Mouse (Mus musculus) embryonic facial prominence, embryonic 10.5 days (tissue): ENCODE results near the gene Fntb. TPM values are rescaled to one million over a fixed set of nuclear protein-coding genes. Genes with fewer than 3 reads are reported as not detected.
A peak's percentile ranks its signal among the peaks of the same experiment; 100 is the strongest.
"Not testable (repeated sequence)": the region's sequence is repeated elsewhere in the genome, so short reads cannot be mapped to it uniquely, and the experiment has no call there.

Experiments
- DNase-seq: peaks from one replicate; pipeline ENCODE4 v3.0.0-alpha.2; 2017; ENCODE audit warnings: low spot score
- H3K27ac ChIP-seq: fragments of 300-500 bp; sonication (generic); replicated peaks from 2 replicates; pipeline ENCODE4 v1.5.1; 2016; ENCODE audit warnings: mild to moderate bottlenecking
- H3K27me3 ChIP-seq: fragments of 300-500 bp; sonication (generic); replicated peaks from 2 replicates; pipeline ENCODE4 v1.6.1; 2016; ENCODE audit warnings: low read depth, mild to moderate bottlenecking; ENCODE audit not compliant: poor library complexity, severe bottlenecking
- H3K36me3 ChIP-seq: fragments of 300-500 bp; sonication (generic); replicated peaks from 2 replicates; pipeline ENCODE4 v1.6.1; 2016; ENCODE audit warnings: mild to moderate bottlenecking, moderate library complexity
- H3K4me1 ChIP-seq: fragments of 300-500 bp; sonication (generic); 2 replicates; pipeline ENCODE4 v1.6.1; 2016
- H3K4me3 ChIP-seq: fragments of 300-500 bp; sonication (generic); 2 replicates; pipeline ENCODE4 v1.5.1; 2016; ENCODE audit warnings: mild to moderate bottlenecking, moderate library complexity
- H3K9me3 ChIP-seq: fragments of 300-500 bp; sonication (generic); 2 replicates; pipeline ENCODE4 v1.6.1; 2016; ENCODE audit warnings: mild to moderate bottlenecking
- WGBS: fragments of 180-500 bp; shearing (Covaris S2); methylation state at CpG from one replicate; pipeline ENCODE4 v1.1.7; 2016; 5-methylcytosine and 5-hydroxymethylcytosine counted together
- polyA plus RNA-seq: library from polyadenylated mRNA; unstranded; fragments of >200 nt; fragmentation: Nextera tagmentation; extraction: Ambion mirVana; gene quantifications from 2 replicates; pipeline ENCODE4 v1.2.1, GENCODE M21; 2016

Fntb gene
- polyA plus RNA-seq, 1 experiment from 2014 or later: 50.4 TPM

- H3K4me3 ChIP-seq: no peak overlapping the region
- no peaks in the 10 kb centered on the region for H3K27me3 ChIP-seq
- 81% methylated on average over 1 of the region's 1 CpGs for WGBS
- no peaks in the 10 kb centered on the region for H3K36me3 ChIP-seq
- DNase-seq: peak; percentile 30
- H3K9me3 ChIP-seq: no peaks in the 10 kb centered on the region
- H3K4me1 ChIP-seq: peaks cover 14% of the 10 kb centered on the region
- H3K27ac ChIP-seq: peak overlapping the region; percentile 59; the same call in 1 of the 2 replicates
Measured at GRCm38 (mm10) chr12:76853378-76854142, 88.2 kb downstream of the Fntb start.

GRCm38 (mm10) chr12:76857087-76857486 lies 91.7 kb downstream of the Fntb start:
- Histone ChIP-seq H3K27ac (no peak overlapping the region), H3K4me1 (peaks cover 14% of the 10 kb centered on the region), H3K36me3 (no peaks in the 10 kb centered on the region; the same call in 1 of the 2 replicates), H3K9me3 (no peaks in the 10 kb centered on the region), H3K27me3 (no peaks in the 10 kb centered on the region), H3K4me3 (no peak overlapping the region)
- WGBS: 91% methylated on average over 10 of the region's 10 CpGs
- DNase-seq: no peak

GRCm38 (mm10) chr12:76858788-76859187 lies 93.4 kb downstream of the Fntb start:
- H3K27ac ChIP-seq, H3K4me3 ChIP-seq, H3K9me3 ChIP-seq, H3K27me3 ChIP-seq, H3K4me1 ChIP-seq, DNase-seq: not testable (repeated sequence)
- 85% methylated on average over 6 of the region's 6 CpGs for WGBS
- H3K36me3 ChIP-seq: peaks cover 15% of the 10 kb centered on the region

GRCm38 (mm10) chr12:76863651-76864050 lies 98.3 kb downstream of the Fntb start:
- Histone ChIP-seq H3K4me1 (peaks cover 25% of the 10 kb centered on the region; the same call in 1 of the 2 replicates), H3K27me3 (no peaks in the 10 kb centered on the region), H3K27ac (no peak overlapping the region), H3K4me3 (no peak overlapping the region), H3K36me3 (peaks cover 16% of the 10 kb centered on the region), H3K9me3 (no peaks in the 10 kb centered on the region)
- DNase-seq: no peak
- 80% methylated on average over 11 of the region's 11 CpGs for WGBS

GRCm38 (mm10) chr12:76865266-76865665 lies 99.9 kb downstream of the Fntb start:
- Histone ChIP-seq H3K27me3 (no peaks in the 10 kb centered on the region), H3K9me3 (no peaks in the 10 kb centered on the region), H3K36me3 (peaks cover 16% of the 10 kb centered on the region), H3K4me3 (no peak overlapping the region), H3K4me1 (peaks cover 25% of the 10 kb centered on the region; the same call in 1 of the 2 replicates), H3K27ac (no peak overlapping the region)
- peak; percentile 23 for DNase-seq
- 66% methylated on average over 13 of the region's 13 CpGs for WGBS

- peaks cover 25% of the 10 kb centered on the region; the same call in 1 of the 2 replicates for H3K4me1 ChIP-seq
- no peak for DNase-seq
- H3K4me3 ChIP-seq: no peak overlapping the region
- no peaks in the 10 kb centered on the region for H3K9me3 ChIP-seq
- H3K27ac ChIP-seq: no peak overlapping the region
- H3K36me3 ChIP-seq: peaks cover 10% of the 10 kb centered on the region
- no peaks in the 10 kb centered on the region for H3K27me3 ChIP-seq
- 65% methylated on average over 10 of the region's 10 CpGs for WGBS
Measured at GRCm38 (mm10) chr12:76867586-76868280, 102.3 kb downstream of the Fntb start.

GRCm38 (mm10) chr12:76868463-76869198 lies 103.2 kb downstream of the Fntb start:
- Histone ChIP-seq H3K4me3 (no peak overlapping the region), H3K4me1 (peaks cover 24% of the 10 kb centered on the region; the same call in 1 of the 2 replicates), H3K27ac (no peak overlapping the region), H3K27me3 (no peaks in the 10 kb centered on the region), H3K36me3 (peaks cover 6% of the 10 kb centered on the region), H3K9me3 (no peaks in the 10 kb centered on the region)
- no peak for DNase-seq
- 77% methylated on average over 14 of the region's 14 CpGs for WGBS

GRCm38 (mm10) chr12:76869561-76869960 lies 104.2 kb downstream of the Fntb start:
- Histone ChIP-seq H3K27ac (no peak overlapping the region), H3K27me3 (no peaks in the 10 kb centered on the region), H3K9me3 (no peaks in the 10 kb centered on the region), H3K4me3 (no peak overlapping the region), H3K4me1 (peaks cover 23% of the 10 kb centered on the region), H3K36me3 (peaks cover 13% of the 10 kb centered on the region)
- DNase-seq: no peak
- 90% methylated on average over 7 of the region's 7 CpGs for WGBS

GRCm38 (mm10) chr12:76872767-76873316 lies 107.5 kb downstream of the Fntb start:
- peaks cover 28% of the 10 kb centered on the region for H3K36me3 ChIP-seq
- H3K27me3 ChIP-seq: no peaks in the 10 kb centered on the region
- H3K9me3 ChIP-seq: no peaks in the 10 kb centered on the region
- peaks cover 10% of the 10 kb centered on the region for H3K4me1 ChIP-seq
- no peak for DNase-seq
- 84% methylated on average over 7 of the region's 7 CpGs for WGBS
- H3K27ac ChIP-seq: no peak overlapping the region
- H3K4me3 ChIP-seq: no peak overlapping the region

GRCm38 (mm10) chr12:76874826-76875225 lies 109.4 kb downstream of the Fntb start:
- no peaks in the 10 kb centered on the region for H3K27me3 ChIP-seq
- WGBS: 43% methylated on average over 9 of the region's 9 CpGs
- H3K9me3 ChIP-seq: no peaks in the 10 kb centered on the region

GRCm38 (mm10) chr12:76879242-76879641 lies 113.9 kb downstream of the Fntb start:
- Histone ChIP-seq H3K4me1 (peaks cover 7% of the 10 kb centered on the region), H3K36me3 (peaks cover 20% of the 10 kb centered on the region), H3K4me3 (no peak overlapping the region), H3K9me3 (no peaks in the 10 kb centered on the region), H3K27me3 (no peaks in the 10 kb centered on the region), H3K27ac (no peak overlapping the region)
- 9% methylated on average over 5 of the region's 5 CpGs for WGBS
- DNase-seq: peak; percentile 60

More at GRCm38 (mm10) chr12:76874826-76875225, 109.4 kb downstream of the Fntb start:
- Histone ChIP-seq H3K36me3 (peaks cover 28% of the 10 kb centered on the region), H3K4me3 (no peak overlapping the region), H3K4me1 (peaks cover 7% of the 10 kb centered on the region), H3K27ac (peak overlapping the region; percentile 30; the same call in 1 of the 2 replicates)
- no peak for DNase-seq

GRCm38 (mm10) chr12:76880131-76880530 lies 114.7 kb downstream of the Fntb start:
- Histone ChIP-seq H3K9me3 (no peaks in the 10 kb centered on the region), H3K4me1 (peaks cover 2% of the 10 kb centered on the region), H3K36me3 (peaks cover 18% of the 10 kb centered on the region), H3K4me3 (no peak overlapping the region), H3K27ac (no peak overlapping the region), H3K27me3 (no peaks in the 10 kb centered on the region)
- WGBS: 84% methylated on average over 4 of the region's 4 CpGs
- no peak for DNase-seq
